Mouse (Mus musculus): ENCODE measurements around the gene Fyn. TPM values are rescaled to one million over a fixed set of nuclear protein-coding genes. Genes with fewer than 3 reads are reported as not detected.

Fyn gene
- total RNA-seq, 2 experiments from 2014 or later: 176 to 188 TPM

- intact Hi-C loops (cut with DNase I): no loop called here
- no peak for DNase-seq (ENCODE audit: extremely low spot score in 1 of 2, low spot score in 2 of 2)
Measured at GRCm38 (mm10) chr10:39566901-39567300, 198.2 kb downstream of the Fyn start.

- intact Hi-C loops (cut with DNase I): no loop called here
- no peak for DNase-seq (ENCODE audit: extremely low spot score in 1 of 2, low spot score in 2 of 2)
Measured at GRCm38 (mm10) chr10:39568991-39569390, 200.3 kb downstream of the Fyn start.

- intact Hi-C loops (cut with DNase I): no loop called here
- DNase-seq (ENCODE audit: extremely low spot score in 1 of 2, low spot score in 2 of 2): no peak
Measured at GRCm38 (mm10) chr10:39571011-39571410, 202.4 kb downstream of the Fyn start.

GRCm38 (mm10) chr10:39572050-39572671 is 203.5 kb downstream of the Fyn start:
- intact Hi-C loops (cut with DNase I): no loop called here
- DNase-seq (ENCODE audit: extremely low spot score in 1 of 2, low spot score in 2 of 2): no peak

GRCm38 (mm10) chr10:39572672-39573051 is 204.0 kb downstream of the Fyn start:
- intact Hi-C loops (cut with DNase I): no loop called here
- DNase-seq (ENCODE audit: extremely low spot score in 1 of 2, low spot score in 2 of 2): no peak

GRCm38 (mm10) chr10:39576466-39576865 is 207.8 kb downstream of the Fyn start:
- no peak for DNase-seq (ENCODE audit: extremely low spot score in 1 of 2, low spot score in 2 of 2)
- intact Hi-C loops (cut with DNase I): no loop called here

- intact Hi-C loops (cut with DNase I): no loop called here
Measured at GRCm38 (mm10) chr10:39580477-39580876, 211.8 kb downstream of the Fyn start.

GRCm38 (mm10) chr10:39582385-39582784 is 213.7 kb downstream of the Fyn start:
- intact Hi-C loops (cut with DNase I): no loop called here
- DNase-seq (ENCODE audit: extremely low spot score in 1 of 2, low spot score in 2 of 2): no peak

More at GRCm38 (mm10) chr10:39580477-39580876, 211.8 kb downstream of the Fyn start:
- peak in 1 of 2 experiments; percentile 2 for DNase-seq (ENCODE audit: extremely low spot score in 1 of 2, low spot score in 2 of 2)

- intact Hi-C loops (cut with DNase I): no loop called here
- no peak for DNase-seq (ENCODE audit: extremely low spot score in 1 of 2, low spot score in 2 of 2)
Measured at GRCm38 (mm10) chr10:39583718-39584117, 215.1 kb downstream of the Fyn start.

GRCm38 (mm10) chr10:39587290-39587925 is 218.8 kb downstream of the Fyn start:
- intact Hi-C loops (cut with DNase I): no loop called here
- DNase-seq (ENCODE audit: extremely low spot score in 1 of 2, low spot score in 2 of 2): peak in 1 of 2 experiments; percentile 29

GRCm38 (mm10) chr10:39587973-39588746 is 219.5 kb downstream of the Fyn start:
- DNase-seq (ENCODE audit: extremely low spot score in 1 of 2, low spot score in 2 of 2): no peak
- intact Hi-C loops (cut with DNase I): no loop called here

- intact Hi-C loops (cut with DNase I): no loop called here
Measured at GRCm38 (mm10) chr10:39589765-39590546, 221.3 kb downstream of the Fyn start.

GRCm38 (mm10) chr10:39590629-39591028 is 222.0 kb downstream of the Fyn start:
- intact Hi-C loops (cut with DNase I): no loop called here
- no peak for DNase-seq (ENCODE audit: extremely low spot score in 1 of 2, low spot score in 2 of 2)

More at GRCm38 (mm10) chr10:39589765-39590546, 221.3 kb downstream of the Fyn start:
- DNase-seq (ENCODE audit: extremely low spot score in 1 of 2, low spot score in 2 of 2): no peak

GRCm38 (mm10) chr10:39592501-39592900 is 223.8 kb downstream of the Fyn start:
- no peak for DNase-seq (ENCODE audit: extremely low spot score in 1 of 2, low spot score in 2 of 2)

GRCm38 (mm10) chr10:39594716-39595115 is 226.1 kb downstream of the Fyn start:
- intact Hi-C loops (cut with DNase I): no loop called here

More at GRCm38 (mm10) chr10:39592501-39592900, 223.8 kb downstream of the Fyn start:
- intact Hi-C loops (cut with DNase I): no loop called here

GRCm38 (mm10) chr10:39595862-39596261 is 227.2 kb downstream of the Fyn start:
- intact Hi-C loops (cut with DNase I): no loop called here

More at GRCm38 (mm10) chr10:39594716-39595115, 226.1 kb downstream of the Fyn start:
- no peak for DNase-seq (ENCODE audit: extremely low spot score in 1 of 2, low spot score in 2 of 2)

GRCm38 (mm10) chr10:39597116-39597791 is 228.6 kb downstream of the Fyn start:
- no peak for DNase-seq (ENCODE audit: extremely low spot score in 1 of 2, low spot score in 2 of 2)
- intact Hi-C loops (cut with DNase I): no loop called here

More at GRCm38 (mm10) chr10:39595862-39596261, 227.2 kb downstream of the Fyn start:
- no peak for DNase-seq (ENCODE audit: extremely low spot score in 1 of 2, low spot score in 2 of 2)

GRCm38 (mm10) chr10:39597792-39598183 is 229.1 kb downstream of the Fyn start:
- intact Hi-C loops (cut with DNase I): no loop called here

More at GRCm38 (mm10) chr10:39597792-39598183, 229.1 kb downstream of the Fyn start:
- DNase-seq (ENCODE audit: extremely low spot score in 1 of 2, low spot score in 2 of 2): no peak

All from left cerebral cortex, postnatal 10 days (tissue).